Mouse (Mus musculus) G1E (cell line): ENCODE measurements around the gene Iars2.

ENCODE experiments used
- CTCF ChIP-seq: IDR thresholded peaks from 2 replicates; pipeline ENCODE4 v1.5.1; 2012; ENCODE audit warnings: low read depth, low read length, inconsistent platforms, mixed read lengths
- GATA1 ChIP-seq: IDR thresholded peaks from 2 replicates; pipeline ENCODE4 v1.6.1; 2012; ENCODE audit warnings: borderline replicate concordance, low read length, inconsistent platforms, mixed read lengths
- TAL1 ChIP-seq: conservative IDR thresholded peaks from 2 replicates; pipeline ENCODE4 v1.6.1; 2012; ENCODE audit warnings: low read depth, low read length, inconsistent platforms, mixed read lengths

DNA sequence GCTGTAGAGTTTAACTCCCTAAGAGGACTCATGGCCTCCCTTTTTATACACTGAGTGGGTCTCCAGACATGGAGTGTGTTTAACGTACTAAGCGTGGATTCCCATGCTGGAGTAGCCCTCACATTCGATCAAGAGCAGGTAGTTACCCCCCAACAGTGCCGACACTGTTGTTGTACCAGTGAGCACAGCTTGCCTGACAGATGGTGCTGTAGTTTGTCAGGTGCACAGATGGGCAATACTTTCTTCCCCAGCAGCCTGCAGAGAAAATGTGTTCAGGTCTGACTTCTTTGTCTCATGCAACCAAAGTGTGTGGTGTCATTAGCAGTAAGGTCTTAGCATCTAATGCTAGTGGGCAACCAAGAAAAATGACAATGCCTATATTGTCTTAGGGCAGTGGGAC is 13.2 kb upstream of the Iars2 start:
- TF ChIP-seq CTCF (no peak), TAL1 (no peak), GATA1 (no peak)
